Mouse (Mus musculus): ENCODE data around the gene Hgf.

- TF ChIP-seq CTCF (IDR thresholded peaks at IDR 0.05; ENCODE audit: borderline replicate concordance, extremely low read depth, insufficient read depth, insufficient read length), result no peak
- TF ChIP-seq POLR2A (IDR thresholded peaks at IDR 0.05; ENCODE audit: borderline replicate concordance, extremely low read depth, insufficient read depth, insufficient read length, poor library complexity, severe bottlenecking), result no peak
Measured at GRCm38 (mm10) chr5:16595699-16596098, 42.4 kb downstream of the Hgf start.
